Mouse (Mus musculus): ENCODE measurements at regions not wholly inside any gene's neighbourhood (a gene's known extent, or its start where the extent isn't known, plus 50 kb on each side); places are given as distances from the start of the nearest gene placed in this dataset.

DNA sequence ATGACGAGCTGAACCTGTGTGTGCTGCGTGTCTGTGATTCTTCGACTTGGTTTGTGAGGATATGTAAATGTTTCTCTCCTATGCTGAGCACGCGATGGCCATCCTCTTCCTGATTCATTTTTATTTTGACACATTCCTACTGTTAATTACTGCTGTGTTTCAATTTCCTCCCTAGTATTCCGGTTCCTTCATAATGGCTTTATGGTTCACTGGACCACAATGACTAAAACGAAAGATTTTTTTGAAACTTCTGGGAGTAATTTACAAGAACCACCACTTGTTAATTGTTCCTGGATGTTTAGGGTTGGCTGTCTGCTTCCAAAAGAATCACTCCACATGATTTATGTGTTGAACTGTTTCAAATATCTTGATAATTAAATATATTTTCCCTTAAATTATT lies 537.4 kb upstream of the Mgmt start:
- DNase-seq (ENCODE audit: low read depth, low spot score) = no peak

DNA sequence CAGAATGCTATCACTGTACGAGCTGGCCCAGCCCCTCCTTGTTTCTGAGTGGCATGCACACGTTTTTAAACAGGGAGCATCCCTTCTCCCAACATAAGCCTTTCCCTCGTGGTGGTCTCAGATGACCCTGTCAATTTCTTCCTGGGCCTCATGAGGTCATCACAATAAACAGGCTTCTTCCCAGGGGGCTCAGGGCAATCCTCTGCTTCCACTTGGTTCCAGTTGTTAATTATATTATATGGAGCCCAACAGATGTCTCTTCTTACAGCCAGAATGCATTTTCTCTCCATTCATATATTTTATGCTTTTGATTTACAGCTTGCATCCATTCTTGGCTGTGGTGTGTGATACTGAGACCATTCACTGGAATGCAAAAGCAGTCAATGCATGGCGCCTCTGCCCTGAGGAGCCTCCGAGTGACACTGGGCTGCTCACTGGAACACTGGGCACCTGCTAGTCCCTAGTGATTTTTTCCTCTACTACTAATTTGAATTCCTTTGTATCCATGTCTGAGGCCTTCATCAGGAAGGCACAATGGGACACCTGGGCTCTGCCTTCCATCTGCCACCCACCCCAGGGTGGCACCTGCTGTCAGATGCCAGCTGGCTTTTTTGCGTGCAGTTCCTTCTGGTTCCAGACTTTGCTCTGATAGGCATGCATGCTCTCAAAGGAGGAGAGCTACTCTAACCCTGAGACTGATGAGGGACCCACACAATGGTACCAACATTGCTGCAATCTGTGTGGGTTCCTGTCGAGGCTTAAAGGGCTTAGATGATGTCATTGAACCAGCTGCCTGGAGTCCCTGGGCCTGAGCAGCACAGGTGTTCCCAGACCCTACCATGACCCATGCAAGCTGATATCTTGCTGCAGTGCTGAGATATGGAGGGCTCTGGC lies 528.8 kb upstream of the Mgmt start:
- no peak for DNase-seq (ENCODE audit: low read depth, low spot score)

DNA sequence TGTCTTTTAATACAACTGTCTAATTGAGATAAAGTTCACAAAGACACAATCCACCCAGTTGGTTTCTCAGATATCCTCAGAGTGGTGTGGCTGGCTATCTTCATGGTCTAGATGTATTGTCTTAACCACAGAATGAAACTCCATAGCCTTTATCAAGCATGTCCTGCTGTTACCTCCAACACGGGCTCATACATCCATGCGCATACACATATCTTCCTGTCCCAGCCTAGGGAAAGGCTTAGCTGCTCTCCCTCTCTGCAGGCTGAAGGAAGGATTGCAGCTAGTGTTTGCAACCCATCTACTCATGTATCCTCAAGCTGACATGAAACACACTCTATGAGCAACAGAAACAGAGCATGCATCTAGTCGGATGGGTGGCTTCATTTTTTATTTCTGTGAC lies 517.2 kb upstream of the Mgmt start:
- DNase-seq (ENCODE audit: low read depth, low spot score) = peak; percentile 4

DNA sequence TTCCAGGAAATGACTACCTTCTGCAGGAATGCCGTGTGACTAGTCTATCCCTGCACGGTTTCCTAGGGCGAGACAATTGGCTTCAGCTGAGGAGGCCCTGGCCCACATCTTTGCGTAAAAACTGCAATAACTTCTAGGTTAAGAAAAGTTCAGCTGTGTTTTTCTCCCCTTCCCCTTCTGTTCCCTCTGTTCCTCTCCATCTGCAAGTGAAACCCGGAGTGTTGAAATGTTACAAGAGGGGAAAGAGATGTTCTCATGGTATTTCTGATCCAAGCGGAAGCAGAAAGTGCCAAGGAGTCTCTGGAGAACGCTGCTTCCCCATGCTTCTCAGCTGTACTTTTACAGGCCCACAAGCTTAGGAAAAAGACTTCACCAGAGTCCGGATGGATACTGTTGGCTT lies 516.7 kb upstream of the Mgmt start:
- no peak for DNase-seq (ENCODE audit: low read depth, low spot score)

DNA sequence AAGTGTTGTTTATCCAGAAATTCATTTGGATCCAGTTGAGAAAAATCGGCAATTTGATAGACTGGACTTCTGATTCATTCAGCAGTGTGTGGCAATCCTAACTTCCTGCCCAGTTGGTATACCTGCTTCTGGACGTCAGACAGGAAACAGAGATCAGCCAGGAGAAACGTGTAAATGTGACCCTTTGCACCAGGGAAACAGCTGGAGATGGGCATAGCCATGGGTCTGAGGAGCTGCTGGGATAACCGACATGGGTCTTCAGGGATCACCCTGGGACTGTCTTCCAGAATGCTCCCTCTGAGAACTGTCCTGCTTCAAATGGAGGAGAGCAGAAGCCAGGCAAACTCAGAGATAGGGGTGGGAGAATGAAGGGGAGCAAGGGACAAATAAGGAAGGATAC lies 516.1 kb upstream of the Mgmt start:
- DNase-seq (ENCODE audit: low read depth, low spot score) = no peak

DNA sequence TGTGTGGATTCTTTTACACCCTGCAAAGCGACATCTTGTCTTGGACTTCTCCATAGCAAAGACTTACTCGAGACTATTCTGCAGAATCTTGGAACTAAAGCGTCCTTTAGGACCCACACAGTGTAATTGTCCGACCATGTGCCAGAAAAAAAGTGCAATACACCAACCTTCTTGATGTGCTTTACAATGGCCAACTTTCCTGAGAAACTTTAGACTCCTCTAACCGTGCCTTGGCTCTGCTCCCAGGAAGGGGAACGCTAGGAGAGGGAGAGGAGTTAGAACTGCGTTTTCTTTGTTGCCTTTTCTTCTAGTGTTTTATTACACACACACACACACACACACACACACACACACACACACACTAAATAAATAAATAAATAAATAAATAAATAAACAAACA lies 515.1 kb upstream of the Mgmt start:
- no peak for DNase-seq (ENCODE audit: low read depth, low spot score)

DNA sequence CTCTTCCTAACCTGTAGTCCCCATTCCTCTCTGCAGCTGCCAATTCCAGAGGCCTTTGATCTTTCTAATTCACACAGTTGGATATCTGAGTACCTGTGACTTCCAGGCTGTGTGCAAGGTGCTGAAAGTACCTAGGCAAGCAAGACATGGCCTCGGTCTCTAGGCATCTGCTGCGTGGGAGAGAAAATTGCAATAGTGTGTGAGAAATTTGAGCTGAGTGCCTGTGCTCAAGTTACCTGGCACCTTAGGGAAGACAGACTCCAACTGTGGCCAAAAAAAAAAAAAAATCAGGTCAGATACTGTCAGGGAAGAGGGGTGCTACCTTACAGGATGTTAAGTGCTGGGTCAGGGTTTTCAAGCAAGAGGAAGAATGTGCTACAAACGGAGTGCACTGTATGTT lies 514.7 kb upstream of the Mgmt start:
- no peak for DNase-seq (ENCODE audit: low read depth, low spot score)

DNA sequence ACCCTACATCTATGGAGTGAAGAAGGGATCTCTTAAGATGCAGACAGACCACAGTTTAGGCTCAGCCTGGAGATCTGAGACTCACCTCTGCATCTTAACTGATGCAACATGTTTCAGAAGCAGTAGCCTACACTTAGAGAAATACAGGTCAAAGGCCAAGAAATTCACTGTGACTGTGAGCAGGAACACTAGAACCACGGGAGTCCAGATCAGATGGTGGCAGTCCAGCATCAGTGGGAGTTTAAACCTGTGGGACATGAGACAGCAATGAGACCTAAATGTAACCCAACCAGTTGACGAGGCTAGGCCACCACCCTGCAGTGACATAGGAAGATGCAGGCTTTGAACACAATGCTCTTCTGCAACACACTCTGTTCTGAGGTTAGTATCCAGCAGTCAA lies 511.1 kb upstream of the Mgmt start:
- no peak for DNase-seq (ENCODE audit: low read depth, low spot score)

DNA sequence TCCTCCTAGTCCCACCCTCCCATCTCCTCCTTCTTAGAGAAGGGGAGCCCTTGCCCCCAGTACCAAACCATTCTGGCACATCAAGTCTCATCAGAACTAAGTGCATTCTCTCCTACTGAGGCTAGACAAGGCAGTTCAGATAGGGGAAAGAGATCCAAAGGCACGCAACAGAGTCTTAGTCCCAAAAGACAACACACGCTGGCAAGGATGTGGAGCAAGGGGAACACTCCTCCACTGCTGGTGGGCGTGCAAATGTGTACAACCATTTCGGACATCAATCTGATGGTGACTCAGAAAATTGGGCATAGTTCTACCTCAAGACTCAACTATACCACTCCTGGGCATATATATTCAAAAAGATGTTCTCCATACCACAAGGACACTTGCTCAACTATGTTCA lies 506.7 kb upstream of the Mgmt start:
- no peak for DNase-seq (ENCODE audit: low read depth, low spot score)

DNA sequence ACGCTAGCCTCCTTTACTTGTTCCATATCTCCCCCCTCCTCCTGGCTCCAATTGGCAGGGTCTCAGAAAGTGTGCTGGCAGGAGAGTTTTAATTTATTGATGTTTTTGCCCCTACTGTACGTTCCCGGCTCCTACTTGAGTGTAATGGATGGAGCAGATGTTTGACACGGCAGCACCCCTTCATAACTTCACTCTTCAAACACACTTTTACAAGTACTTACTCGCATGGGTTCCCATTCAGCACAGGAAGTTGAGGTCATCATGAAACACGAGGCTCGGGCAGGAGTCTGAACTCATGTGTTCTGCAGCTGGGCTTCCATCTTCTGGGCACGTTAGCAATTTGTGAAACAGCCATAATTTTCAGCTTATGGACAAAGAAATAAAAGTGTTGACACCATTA lies 504.3 kb upstream of the Mgmt start:
- no peak for DNase-seq (ENCODE audit: low read depth, low spot score)

DNA sequence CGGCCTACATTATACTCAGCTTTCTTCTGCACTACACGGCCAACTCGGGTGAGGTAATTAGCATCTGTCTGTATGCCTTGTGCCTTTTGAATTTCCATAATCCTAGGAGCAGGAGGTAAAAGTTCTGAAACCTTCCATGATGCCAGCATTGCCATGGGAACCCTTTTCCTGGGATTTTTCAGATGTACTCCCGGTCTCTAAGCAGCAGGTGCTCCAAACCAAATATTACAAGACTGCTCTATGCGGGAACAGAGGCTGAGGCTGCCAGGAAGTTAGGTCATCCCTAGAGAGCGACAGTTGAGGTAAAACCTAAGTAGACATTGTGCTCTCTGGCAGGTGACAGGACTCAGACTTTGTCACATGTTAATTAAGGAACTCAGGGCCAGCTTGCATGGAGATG lies 501.0 kb upstream of the Mgmt start:
- DNase-seq (ENCODE audit: low read depth, low spot score) = no peak

DNA sequence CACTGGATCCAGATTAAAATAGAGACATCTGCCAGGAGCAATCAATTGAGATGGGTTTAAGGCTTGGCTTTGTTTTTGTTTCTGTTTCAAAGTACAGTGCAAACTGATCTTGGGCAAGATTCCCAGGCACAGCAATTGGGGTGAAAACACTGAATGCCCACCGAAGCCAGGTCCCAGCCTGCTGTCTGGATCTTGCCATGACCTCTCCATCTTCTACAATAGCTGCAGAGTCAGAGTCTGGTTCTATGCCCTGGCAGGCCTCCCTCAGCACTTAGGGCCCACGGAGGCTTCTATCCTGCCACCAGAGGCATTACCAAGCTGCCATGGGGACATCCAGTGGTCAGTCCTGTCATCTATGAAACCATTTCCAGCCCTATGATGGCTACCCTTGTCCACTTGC lies 498.6 kb upstream of the Mgmt start:
- DNase-seq (ENCODE audit: low read depth, low spot score) = no peak

DNA sequence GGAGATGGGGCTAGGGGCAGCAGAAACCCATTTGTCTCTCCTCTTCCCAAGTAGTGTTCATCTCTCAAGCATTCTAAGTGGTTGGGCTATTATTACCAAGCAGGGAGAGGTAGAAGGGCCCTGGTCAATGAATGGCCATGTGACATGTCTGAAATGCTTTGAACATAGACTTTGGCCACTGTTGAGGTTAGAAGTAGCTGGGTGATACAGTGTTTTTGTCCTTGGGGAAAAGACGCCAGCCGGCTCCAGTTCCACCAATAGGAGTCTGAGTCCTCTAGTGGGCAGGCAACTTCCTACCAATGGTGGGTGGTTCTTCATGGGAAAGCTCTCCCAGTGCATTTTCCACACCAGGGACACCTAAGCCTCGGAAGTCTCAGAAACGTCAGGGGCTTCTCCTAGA lies 497.3 kb upstream of the Mgmt start:
- no peak for DNase-seq (ENCODE audit: low read depth, low spot score)

DNA sequence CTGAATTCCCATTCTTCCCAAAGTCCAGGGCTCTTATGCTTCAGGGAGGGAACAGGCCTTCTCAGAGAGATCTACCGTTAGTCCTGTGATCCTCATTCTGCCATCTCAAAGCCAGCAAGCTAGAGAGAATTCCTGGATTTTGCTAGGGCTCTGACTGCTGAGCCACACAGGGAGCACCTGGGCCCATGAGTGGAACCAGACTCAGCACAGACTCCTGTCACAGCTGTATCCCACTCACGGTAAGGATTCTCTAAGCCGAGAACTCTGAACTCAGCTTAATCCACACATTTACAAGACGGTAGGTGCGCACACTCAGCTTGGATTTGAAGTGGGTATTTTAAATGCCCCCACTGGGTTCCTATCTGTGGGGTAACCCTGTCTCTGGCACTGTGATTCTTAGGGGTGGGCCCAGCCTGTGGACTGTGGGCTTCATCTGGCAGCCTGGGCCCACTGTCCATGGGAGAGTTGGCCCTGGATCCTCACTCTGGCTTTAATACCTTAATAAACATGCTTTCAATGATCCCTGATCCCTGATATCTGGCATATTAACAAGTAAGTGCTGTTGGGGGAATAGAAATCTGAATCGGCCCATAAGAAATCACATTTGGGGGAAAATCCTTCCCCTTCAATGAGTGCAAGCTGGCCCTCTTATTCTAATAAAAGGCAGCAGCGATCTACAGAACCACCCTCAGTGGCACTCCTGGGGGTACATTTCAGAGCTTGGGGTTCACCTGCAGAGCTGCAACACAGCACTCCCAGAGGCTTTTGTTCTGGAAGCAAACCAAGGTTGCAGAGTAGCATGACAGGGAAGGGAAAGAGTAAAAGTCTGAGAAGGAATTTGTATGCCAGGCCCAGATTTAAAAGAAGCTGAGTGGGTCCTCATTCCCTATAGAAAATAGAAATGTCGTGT lies 491.5 kb upstream of the Mgmt start:
- no peak for DNase-seq (ENCODE audit: low read depth, low spot score)

DNA sequence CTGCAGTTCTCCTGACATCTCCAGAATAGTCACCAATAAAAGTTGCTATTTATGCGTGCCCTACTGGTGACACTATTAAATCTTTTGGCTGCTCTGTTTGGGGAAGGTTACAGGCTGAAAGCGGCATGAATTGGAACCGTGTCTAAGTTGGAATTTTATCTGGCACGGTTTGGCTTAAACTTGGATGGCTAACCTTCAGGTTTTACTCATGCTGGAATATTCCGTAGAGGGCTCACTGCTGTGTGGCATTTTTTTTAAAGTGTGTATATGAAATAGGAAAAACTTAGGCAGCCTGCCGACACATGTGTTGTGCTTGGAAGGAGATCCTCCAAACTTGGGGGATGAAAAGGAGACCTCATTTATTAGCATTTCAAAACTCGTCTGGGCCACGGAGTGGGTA lies 489.0 kb upstream of the Mgmt start:
- DNase-seq (ENCODE audit: low read depth, low spot score) = no peak

DNA sequence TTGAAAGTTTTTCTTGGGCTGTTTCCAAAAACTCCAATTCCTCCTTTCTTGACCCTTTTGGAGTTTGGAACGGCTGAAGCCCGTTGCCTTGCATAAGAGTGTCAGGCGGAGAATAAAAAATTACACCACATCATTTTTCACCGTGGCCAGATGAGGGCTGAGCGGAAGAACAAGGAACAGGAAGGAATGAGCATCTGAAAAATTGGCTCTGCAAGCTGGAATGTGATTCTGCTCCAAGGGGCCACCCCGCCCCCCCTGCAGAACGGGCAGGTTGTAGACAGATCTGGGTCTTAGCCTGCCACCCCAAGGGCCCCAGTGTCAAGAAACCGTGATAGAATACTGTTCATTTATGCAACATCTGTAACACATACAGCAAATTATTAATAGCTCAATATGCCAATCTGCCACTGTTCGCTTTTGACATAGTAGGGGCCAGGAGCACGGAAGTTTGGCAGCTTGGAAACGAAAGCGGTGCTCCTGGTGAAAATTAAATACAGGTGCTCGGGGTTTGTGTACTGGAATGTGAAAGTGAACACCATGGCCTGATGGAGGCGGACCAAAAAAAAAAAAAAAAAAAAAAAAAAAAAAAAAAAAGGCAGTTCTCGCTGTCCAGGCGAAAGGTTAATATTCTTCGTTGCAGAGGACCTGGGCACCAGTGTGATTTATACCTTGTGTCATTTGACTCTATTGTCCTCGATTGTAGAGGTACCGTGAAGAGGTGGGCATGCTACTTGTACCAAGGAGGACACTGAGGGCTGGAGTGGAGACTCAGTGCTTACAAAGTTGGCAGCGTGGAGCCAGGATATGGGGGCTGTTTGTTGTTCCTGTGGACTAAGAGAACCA lies 487.9 kb upstream of the Mgmt start:
- DNase-seq (ENCODE audit: low read depth, low spot score) = no peak

DNA sequence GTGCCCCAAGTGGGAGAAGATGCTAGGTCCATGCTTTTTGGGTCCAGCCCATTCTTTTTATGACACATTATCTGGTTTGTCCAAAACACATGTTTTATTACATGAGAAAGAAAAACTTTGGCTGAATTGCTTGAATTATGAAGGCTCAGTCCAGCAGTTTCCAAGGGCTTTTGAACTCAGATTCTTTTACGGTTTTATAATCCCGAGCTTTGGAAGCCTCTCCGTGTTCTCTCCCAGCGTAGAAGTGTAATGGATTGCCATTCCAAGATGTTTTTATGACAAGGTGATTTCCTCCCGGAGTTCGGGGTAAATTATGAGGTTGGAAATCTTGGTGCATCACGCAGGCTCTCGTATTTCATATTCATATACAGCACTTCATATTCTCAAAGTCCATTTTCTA lies 479.6 kb upstream of the Mgmt start:
- DNase-seq (ENCODE audit: low read depth, low spot score) = no peak

DNA sequence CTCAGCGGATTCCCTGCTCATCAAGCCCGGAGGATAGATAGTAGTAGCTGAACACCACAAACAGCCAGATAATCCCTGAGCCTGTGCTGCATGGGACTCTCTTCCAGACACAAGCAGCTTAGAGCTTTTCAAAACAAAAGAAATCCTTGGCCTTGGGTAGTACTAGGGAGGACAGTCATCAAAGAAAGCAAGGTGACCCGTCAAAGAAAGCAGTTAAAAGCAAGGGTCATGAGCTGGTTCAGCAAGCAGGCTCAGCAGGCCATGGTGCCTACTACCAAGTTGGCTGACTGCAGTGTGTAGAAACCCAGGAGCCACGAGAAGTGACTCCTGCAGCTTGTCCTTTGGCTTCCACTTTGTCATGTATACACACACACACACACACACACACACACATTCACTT lies 477.1 kb upstream of the Mgmt start:
- DNase-seq (ENCODE audit: low read depth, low spot score) = no peak

DNA sequence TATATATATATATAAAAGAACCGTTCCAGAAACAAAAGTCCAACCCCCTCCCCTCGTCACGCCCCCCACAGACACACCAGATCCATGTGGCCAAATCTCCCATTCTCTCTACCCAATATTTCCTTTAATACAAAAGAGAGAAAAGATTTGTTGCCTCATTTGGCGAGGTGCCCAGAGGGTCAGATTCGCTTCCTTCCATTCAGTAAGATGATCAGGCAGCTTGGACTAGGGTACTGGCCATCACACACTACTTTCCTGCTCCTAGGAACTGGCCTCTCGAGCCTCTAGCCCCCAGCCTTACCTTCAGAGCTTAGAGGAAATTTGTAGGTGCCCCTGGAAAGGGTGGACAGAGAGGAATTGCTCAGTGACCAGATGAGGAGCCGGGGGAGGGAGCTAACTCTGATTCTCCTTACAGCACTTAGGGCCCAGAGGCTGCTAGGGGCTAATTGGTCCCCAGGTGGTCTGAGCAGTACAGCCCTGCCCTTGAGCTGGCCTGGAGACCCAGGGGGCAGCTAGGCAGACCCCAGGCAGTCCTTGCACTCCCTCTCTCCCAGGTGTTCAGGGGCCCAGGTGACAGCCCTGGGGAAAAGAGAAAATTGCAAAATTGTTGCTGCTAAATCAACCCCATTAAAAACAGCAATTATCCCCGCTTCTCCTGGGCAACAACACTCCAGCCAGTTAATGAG lies 470.4 kb upstream of the Mgmt start:
- DNase-seq (ENCODE audit: low read depth, low spot score) = no peak

DNA sequence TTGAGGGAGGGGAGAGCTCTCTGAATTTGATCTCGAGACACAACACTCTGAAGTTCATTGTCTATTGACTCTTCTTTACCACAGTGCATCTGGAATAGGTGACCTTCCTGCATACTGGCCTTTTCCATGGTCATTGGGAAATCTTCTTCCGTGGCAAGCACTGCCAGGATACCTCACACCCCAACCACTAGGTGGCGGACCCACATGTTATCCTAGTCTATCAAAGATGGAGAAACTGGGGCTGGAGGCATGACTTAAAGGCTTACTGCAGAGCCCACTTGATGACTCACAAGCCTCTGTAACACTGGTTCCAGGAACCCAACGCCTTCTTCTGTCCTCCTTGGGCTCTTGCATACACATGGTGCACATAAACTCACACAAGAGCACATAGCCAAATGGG lies 467.2 kb upstream of the Mgmt start:
- DNase-seq (ENCODE audit: low read depth, low spot score) = peak; percentile 40
